Mouse (Mus musculus): ENCODE data around the gene Maml3. TPM values are rescaled to one million over a fixed set of nuclear protein-coding genes. Genes with fewer than 3 reads are reported as not detected.

Gene Maml3
- polyA plus RNA-seq, 1 experiment, result 6.2 TPM

- no peak for DNase-seq (ENCODE audit: low read depth)
Measured at GRCm38 (mm10) chr3:51914900-51915299, 190.0 kb downstream of the Maml3 start.

- no peak for DNase-seq (ENCODE audit: low read depth)
Measured at GRCm38 (mm10) chr3:51913498-51913897, 191.4 kb downstream of the Maml3 start.

GRCm38 (mm10) chr3:51912214-51912613, 192.7 kb downstream of the Maml3 start:
- DNase-seq (ENCODE audit: low read depth), result no peak

GRCm38 (mm10) chr3:51908437-51908990, 196.4 kb downstream of the Maml3 start:
- DNase-seq (ENCODE audit: low read depth), result no peak

GRCm38 (mm10) chr3:51907113-51907860, 197.6 kb downstream of the Maml3 start:
- no peak for DNase-seq (ENCODE audit: low read depth)

GRCm38 (mm10) chr3:51905903-51906302, 199.0 kb downstream of the Maml3 start:
- no peak for DNase-seq (ENCODE audit: low read depth)

- no peak for DNase-seq (ENCODE audit: low read depth)
Measured at GRCm38 (mm10) chr3:51904357-51904855, 200.5 kb downstream of the Maml3 start.

- no peak for DNase-seq (ENCODE audit: low read depth)
Measured at GRCm38 (mm10) chr3:51901151-51901550, 203.7 kb downstream of the Maml3 start.

GRCm38 (mm10) chr3:51894514-51894913, 210.4 kb downstream of the Maml3 start:
- no peak for DNase-seq (ENCODE audit: low read depth)

- no peak for DNase-seq (ENCODE audit: low read depth)
Measured at GRCm38 (mm10) chr3:51891562-51892119, 213.2 kb downstream of the Maml3 start.

GRCm38 (mm10) chr3:51890181-51890580, 214.7 kb downstream of the Maml3 start:
- no peak for DNase-seq (ENCODE audit: low read depth)

GRCm38 (mm10) chr3:51889776-51890175, 215.1 kb downstream of the Maml3 start:
- no peak for DNase-seq (ENCODE audit: low read depth)

GRCm38 (mm10) chr3:51888662-51889433, 216.0 kb downstream of the Maml3 start:
- DNase-seq (ENCODE audit: low read depth), result no peak

- DNase-seq (ENCODE audit: low read depth), result no peak
Measured at GRCm38 (mm10) chr3:51888295-51888661, 216.6 kb downstream of the Maml3 start.

- no peak for DNase-seq (ENCODE audit: low read depth)
Measured at GRCm38 (mm10) chr3:51885920-51886319, 219.0 kb downstream of the Maml3 start.

GRCm38 (mm10) chr3:51885487-51885886, 219.4 kb downstream of the Maml3 start:
- no peak for DNase-seq (ENCODE audit: low read depth)

GRCm38 (mm10) chr3:51881981-51882380, 222.9 kb downstream of the Maml3 start:
- no peak for DNase-seq (ENCODE audit: low read depth)

- no peak for DNase-seq (ENCODE audit: low read depth)
Measured at GRCm38 (mm10) chr3:51881393-51881792, 223.5 kb downstream of the Maml3 start.

- DNase-seq (ENCODE audit: low read depth), result no peak
Measured at GRCm38 (mm10) chr3:51880506-51881036, 224.3 kb downstream of the Maml3 start.

GRCm38 (mm10) chr3:51879211-51879610, 225.7 kb downstream of the Maml3 start:
- DNase-seq (ENCODE audit: low read depth), result no peak

- no peak for DNase-seq (ENCODE audit: low read depth)
Measured at GRCm38 (mm10) chr3:51878577-51878976, 226.3 kb downstream of the Maml3 start.

GRCm38 (mm10) chr3:51876729-51877128, 228.1 kb downstream of the Maml3 start:
- DNase-seq (ENCODE audit: low read depth), result no peak

Data from gonadal fat pad, adult 2 months (tissue).